Mouse (Mus musculus) spleen, adult 2 months (tissue): ENCODE results near the gene Itpripl2.

Experiments
- CTCF ChIP-seq: fragments of 200-500 bp; IDR thresholded peaks from 2 replicates; pipeline ENCODE4 v1.5.1; 2011; ENCODE audit warnings: mild to moderate bottlenecking, inconsistent platforms; ENCODE audit not compliant: insufficient read depth, insufficient read length, insufficient replicate concordance; ENCODE audit errors: extremely low read depth
- POLR2A ChIP-seq: fragments of 200-500 bp; IDR thresholded peaks from 2 replicates; pipeline ENCODE4 v1.6.1; 2011; ENCODE audit warnings: low read depth, low read length, inconsistent platforms

DNA sequence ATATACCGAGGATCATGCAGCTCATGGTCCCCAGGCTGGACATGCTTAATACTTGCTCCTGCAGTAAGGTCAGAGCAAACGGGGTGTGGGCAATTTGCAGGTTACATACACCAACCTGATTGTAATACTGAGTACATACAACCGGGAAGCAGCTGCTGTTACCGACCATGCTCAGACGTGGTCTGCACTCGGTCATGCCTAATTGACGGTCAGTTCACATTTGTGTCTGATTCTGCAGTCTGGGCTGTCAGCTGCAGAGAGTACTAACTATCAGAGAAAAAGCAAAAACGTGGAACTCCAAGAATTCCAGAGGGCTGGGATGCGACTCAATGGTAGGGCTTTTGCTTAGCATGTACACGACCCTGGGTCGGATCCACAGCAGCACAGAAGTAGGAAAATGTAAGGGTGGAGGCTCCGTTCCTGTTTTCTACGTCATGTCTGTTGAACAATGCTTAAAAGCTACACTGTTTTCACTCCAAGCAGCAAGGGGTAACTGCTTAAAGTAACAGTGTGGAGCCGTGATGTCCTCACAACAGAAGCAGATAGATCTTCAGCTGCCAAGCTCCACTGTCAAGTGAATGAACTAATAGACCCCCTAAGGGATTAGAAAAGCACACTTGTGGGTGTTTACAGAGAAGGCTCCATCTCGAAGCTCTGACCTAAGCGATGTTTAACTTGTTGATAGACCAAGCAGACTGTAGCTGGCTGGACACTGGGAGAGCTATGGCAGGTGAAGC, 30.2 kb downstream of the Itpripl2 start:
- TF ChIP-seq POLR2A = no peak
- TF ChIP-seq CTCF = no peak
